Mouse (Mus musculus): ENCODE data around the gene Gm10031. TPM values are rescaled to one million over a fixed set of nuclear protein-coding genes. Genes with fewer than 3 reads are reported as not detected.
"Not testable (repeated sequence)": the region's sequence is repeated elsewhere in the genome, so short reads cannot be mapped to it uniquely, and the experiment has no call there.

Gene Gm10031
- polyA plus RNA-seq, 1 experiment, result 1.5 TPM

DNA sequence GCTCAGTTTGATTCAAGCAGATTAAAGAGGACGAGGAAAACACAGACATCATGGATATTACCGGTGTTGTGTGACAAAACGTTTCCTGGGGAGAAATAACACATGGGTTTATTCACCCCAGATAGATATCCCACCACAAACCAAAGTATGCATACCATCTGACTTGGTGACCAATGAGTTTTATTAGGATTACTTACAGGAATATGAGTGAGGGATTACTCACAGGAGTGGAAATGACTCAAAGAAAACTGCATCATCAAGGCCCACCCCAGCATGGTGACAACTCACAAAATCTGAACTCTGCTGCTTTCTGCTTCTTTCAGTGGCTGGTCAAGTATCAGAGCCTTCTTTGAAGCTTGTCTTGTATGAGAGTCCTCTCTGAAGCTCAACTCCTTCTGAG lies 16.1 kb upstream of the Gm10031 start:
- no peaks in the 10 kb centered on the region for H3K36me3 ChIP-seq (ENCODE audit: control insufficient read depth, insufficient read depth)
- TF ChIP-seq FOSL1 (IDR thresholded peaks at IDR 0.05; ENCODE audit: insufficient read depth, low read length, poor library complexity, severe bottlenecking), result peak; percentile 95
- TF ChIP-seq USF1 (IDR thresholded peaks at IDR 0.05; ENCODE audit: low read depth), result no peak
- TF ChIP-seq MYOD1 (IDR thresholded peaks at IDR 0.05; ENCODE audit: control insufficient read depth, insufficient read length, low read depth), result peak; percentile 2
- no peak overlapping the region for H3K4me3 ChIP-seq (ENCODE audit: insufficient read depth, poor library complexity, severe bottlenecking)
- no peaks in the 10 kb centered on the region for H3K79me3 ChIP-seq (ENCODE audit: low read depth)
- no peak overlapping the region for H3ac ChIP-seq (ENCODE audit: control insufficient read depth, insufficient read length, low read depth)
- no peaks in the 10 kb centered on the region for H3K27me3 ChIP-seq (ENCODE audit: control insufficient read depth, insufficient read depth, insufficient read length)
- no peaks in the 10 kb centered on the region for H3K79me2 ChIP-seq (ENCODE audit: control insufficient read depth, insufficient read depth)

DNA sequence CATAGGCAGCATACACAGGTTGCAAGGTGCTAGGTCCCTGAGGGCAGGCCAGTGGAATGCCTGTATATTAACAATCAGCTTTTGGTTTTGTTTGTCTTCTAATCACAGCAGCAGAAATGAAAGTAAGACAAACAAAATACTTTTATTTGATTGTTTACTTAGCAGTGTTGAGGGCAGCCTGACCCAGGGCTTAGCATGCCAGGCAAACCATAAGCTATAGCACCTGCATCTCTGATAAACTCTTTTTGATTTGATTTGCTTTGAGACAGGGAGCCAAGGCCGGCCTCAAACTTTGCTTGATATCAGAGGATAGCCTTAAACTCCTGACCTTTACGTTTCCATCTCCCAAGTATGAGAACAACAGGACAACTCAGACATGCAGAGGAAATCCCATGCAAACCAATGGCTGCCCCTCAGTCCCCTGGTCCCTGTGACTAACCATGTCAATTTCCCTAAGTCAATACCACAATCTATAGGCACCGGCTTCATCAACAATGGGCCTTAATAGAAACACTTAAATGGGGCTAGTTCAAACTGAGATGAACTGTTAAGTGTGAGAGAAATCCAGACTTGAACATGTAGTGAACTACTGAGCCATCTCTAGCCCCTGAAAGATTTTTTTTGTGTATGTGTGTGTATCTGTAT lies 3.6 kb upstream of the Gm10031 start:
- Histone ChIP-seq H3ac (ENCODE audit: control insufficient read depth, insufficient read length, low read depth) (no peak overlapping the region), H3K79me3 (ENCODE audit: low read depth) (no peaks in the 10 kb centered on the region), H3K4me3 (ENCODE audit: insufficient read depth, poor library complexity, severe bottlenecking) (no peak overlapping the region), H3K36me3 (ENCODE audit: control insufficient read depth, insufficient read depth) (no peaks in the 10 kb centered on the region), H3K27me3 (ENCODE audit: control insufficient read depth, insufficient read depth, insufficient read length) (no peaks in the 10 kb centered on the region), H3K79me2 (ENCODE audit: control insufficient read depth, insufficient read depth) (no peaks in the 10 kb centered on the region)
- no peak for TF ChIP-seq MYOD1 (IDR thresholded peaks at IDR 0.05; ENCODE audit: control insufficient read depth, insufficient read length, low read depth)
- no peak for TF ChIP-seq MAX (IDR thresholded peaks at IDR 0.05)
- no peak for TF ChIP-seq CTCF (IDR thresholded peaks at IDR 0.05; ENCODE audit: control insufficient read depth, insufficient read depth, insufficient read length)
- TF ChIP-seq FOSL1 (IDR thresholded peaks at IDR 0.05; ENCODE audit: insufficient read depth, low read length, poor library complexity, severe bottlenecking), result no peak
- no peak for TF ChIP-seq MYOG (IDR thresholded peaks at IDR 0.05; ENCODE audit: control insufficient read depth, extremely low read depth, insufficient read length)
- TF ChIP-seq CEBPB (IDR thresholded peaks at IDR 0.05; ENCODE audit: low read depth), result no peak
- TF ChIP-seq USF1 (IDR thresholded peaks at IDR 0.05; ENCODE audit: low read depth), result no peak

DNA sequence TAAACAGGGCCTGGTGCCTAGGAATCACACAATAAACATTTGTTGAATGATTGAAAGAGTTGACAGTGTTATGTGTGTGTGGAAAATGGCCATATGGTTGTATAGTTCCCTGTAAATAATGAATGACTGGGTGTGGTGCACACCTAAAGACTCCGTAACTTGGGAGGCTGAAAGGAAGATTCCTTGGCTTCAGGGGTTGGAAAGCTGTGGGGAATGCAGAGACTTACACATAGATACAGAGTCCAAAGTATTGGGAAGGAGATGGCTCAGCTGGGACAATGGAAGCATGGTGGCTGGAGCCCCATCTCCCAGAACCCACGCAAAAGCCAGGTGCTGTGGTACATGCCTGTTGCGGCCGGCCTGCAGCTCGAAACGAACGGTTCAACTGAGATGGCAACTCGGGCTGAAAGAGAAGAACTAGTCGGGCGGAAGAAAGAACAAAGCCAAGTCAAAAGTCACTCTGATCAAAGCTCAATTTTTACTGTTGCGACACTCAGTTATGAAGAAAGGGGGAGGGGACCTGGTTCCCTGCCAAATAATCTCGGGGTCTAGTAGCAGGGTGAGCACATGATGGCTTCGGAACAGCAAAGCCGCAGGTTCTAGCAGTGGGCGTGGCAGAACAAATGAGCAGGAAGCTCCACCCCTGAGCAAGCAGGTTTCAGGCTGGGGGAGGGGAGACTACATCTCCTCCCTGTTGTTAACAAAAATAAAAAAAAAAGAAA lies 1.9 kb upstream of the Gm10031 start:
- Histone ChIP-seq H3K79me3 (ENCODE audit: low read depth) (no peaks in the 10 kb centered on the region), H3K4me3 (ENCODE audit: insufficient read depth, poor library complexity, severe bottlenecking) (no peak overlapping the region), H3ac (ENCODE audit: control insufficient read depth, insufficient read length, low read depth) (no peak overlapping the region), H3K36me3 (ENCODE audit: control insufficient read depth, insufficient read depth) (no peaks in the 10 kb centered on the region), H3K27me3 (ENCODE audit: control insufficient read depth, insufficient read depth, insufficient read length) (no peaks in the 10 kb centered on the region), H3K79me2 (ENCODE audit: control insufficient read depth, insufficient read depth) (no peaks in the 10 kb centered on the region)
- TF ChIP-seq MYOG (IDR thresholded peaks at IDR 0.05; ENCODE audit: control insufficient read depth, extremely low read depth, insufficient read length) (no peak), MYOD1 (IDR thresholded peaks at IDR 0.05; ENCODE audit: control insufficient read depth, insufficient read length, low read depth) (no peak), USF1 (IDR thresholded peaks at IDR 0.05; ENCODE audit: low read depth) (no peak), FOSL1 (IDR thresholded peaks at IDR 0.05; ENCODE audit: insufficient read depth, low read length, poor library complexity, severe bottlenecking) (no peak), CEBPB (IDR thresholded peaks at IDR 0.05; ENCODE audit: low read depth) (no peak), CTCF (IDR thresholded peaks at IDR 0.05; ENCODE audit: control insufficient read depth, insufficient read depth, insufficient read length) (no peak), MAX (IDR thresholded peaks at IDR 0.05) (no peak)

DNA sequence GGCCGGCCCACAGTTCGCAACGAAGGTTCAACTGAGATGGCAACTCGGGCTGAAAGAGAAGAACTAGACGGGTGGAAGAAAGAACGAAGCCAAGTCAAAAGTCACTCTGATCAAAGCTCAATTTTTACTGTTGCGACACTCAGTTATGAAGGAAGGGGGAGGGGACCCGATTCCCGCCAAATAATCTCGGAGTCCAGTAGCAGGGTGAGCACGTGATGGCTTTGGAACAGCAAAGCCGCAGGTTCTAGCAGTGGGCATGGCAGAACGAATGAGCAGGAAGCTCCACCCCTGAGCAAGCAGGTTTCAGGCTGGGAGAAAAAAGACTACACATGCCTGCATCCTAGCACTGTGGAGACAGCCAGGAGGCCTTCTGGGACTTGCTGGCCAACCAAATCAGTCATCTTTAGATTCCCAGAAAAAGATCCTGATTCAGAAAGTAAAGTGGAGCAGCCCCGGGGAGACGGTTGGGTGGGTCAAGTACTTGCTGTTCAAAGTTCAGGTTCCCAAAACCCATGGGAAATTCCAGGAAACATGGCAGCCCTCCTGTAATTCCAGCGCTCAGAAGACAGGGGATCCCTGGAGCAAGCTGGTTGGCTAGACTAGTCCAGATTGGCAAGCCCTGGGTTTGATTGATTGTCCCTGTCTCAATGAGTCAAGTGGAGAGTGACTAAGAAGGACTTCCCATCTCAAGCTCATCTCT lies 8.8 kb downstream of the Gm10031 start:
- not testable (repeated sequence) for H3ac ChIP-seq (ENCODE audit: control insufficient read depth, insufficient read length, low read depth); H3K79me3 ChIP-seq (ENCODE audit: low read depth); H3K4me3 ChIP-seq (ENCODE audit: insufficient read depth, poor library complexity, severe bottlenecking); H3K27me3 ChIP-seq (ENCODE audit: control insufficient read depth, insufficient read depth, insufficient read length); H3K36me3 ChIP-seq (ENCODE audit: control insufficient read depth, insufficient read depth); H3K79me2 ChIP-seq (ENCODE audit: control insufficient read depth, insufficient read depth)

DNA sequence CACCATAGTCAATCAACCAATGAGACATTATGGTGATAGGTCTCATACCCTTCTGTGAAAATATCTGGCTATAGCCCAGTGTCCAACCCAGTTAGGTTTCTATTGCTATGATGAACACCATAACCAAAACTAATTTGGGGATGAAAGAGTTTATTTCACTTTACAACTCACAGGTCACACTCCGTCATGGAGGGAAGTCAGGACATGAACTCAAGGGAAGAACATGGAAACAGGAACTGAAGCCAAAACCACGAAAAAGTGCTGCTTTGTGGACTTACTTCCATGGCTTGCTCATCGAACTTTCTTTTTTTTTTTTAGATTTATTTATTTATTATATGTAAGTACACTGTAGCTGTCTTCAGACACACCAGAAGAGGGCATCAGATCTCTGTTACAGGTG lies 9.7 kb downstream of the Gm10031 start:
- Histone ChIP-seq H3ac (ENCODE audit: control insufficient read depth, insufficient read length, low read depth) (no peak overlapping the region), H3K36me3 (ENCODE audit: control insufficient read depth, insufficient read depth) (no peaks in the 10 kb centered on the region), H3K4me3 (ENCODE audit: insufficient read depth, poor library complexity, severe bottlenecking) (no peak overlapping the region), H3K79me2 (ENCODE audit: control insufficient read depth, insufficient read depth) (no peaks in the 10 kb centered on the region), H3K79me3 (ENCODE audit: low read depth) (no peaks in the 10 kb centered on the region), H3K27me3 (ENCODE audit: control insufficient read depth, insufficient read depth, insufficient read length) (no peaks in the 10 kb centered on the region)
- TF ChIP-seq FOSL1 (IDR thresholded peaks at IDR 0.05; ENCODE audit: insufficient read depth, low read length, poor library complexity, severe bottlenecking) (no peak), MYOG (IDR thresholded peaks at IDR 0.05; ENCODE audit: control insufficient read depth, extremely low read depth, insufficient read length) (no peak), CEBPB (IDR thresholded peaks at IDR 0.05; ENCODE audit: low read depth) (no peak), CTCF (IDR thresholded peaks at IDR 0.05; ENCODE audit: control insufficient read depth, insufficient read depth, insufficient read length) (no peak), MAX (IDR thresholded peaks at IDR 0.05) (no peak), MYOD1 (IDR thresholded peaks at IDR 0.05; ENCODE audit: control insufficient read depth, insufficient read length, low read depth) (no peak), USF1 (IDR thresholded peaks at IDR 0.05; ENCODE audit: low read depth) (no peak)

All from C2C12 (cell line).